Mouse (Mus musculus) midbrain, embryonic 12.5 days (tissue): ENCODE measurements around the gene Mpdu1. TPM values are rescaled to one million over a fixed set of nuclear protein-coding genes. Genes with fewer than 3 reads are reported as not detected.

Experiments used
- ATAC-seq: fragments of 200-750 bp; cut with Nextera tagmentation; 2 replicates; pipeline ENCODE4 v1.8.0; 2017; ENCODE audit warnings: low read depth, moderate TSS enrichment, moderate library complexity; ENCODE audit not compliant: low FRiP score
- H3K27ac ChIP-seq: fragments of 300-500 bp; sonication (generic); replicated peaks from 2 replicates; pipeline ENCODE4 v1.5.1; 2016; ENCODE audit warnings: mild to moderate bottlenecking
- H3K27me3 ChIP-seq: fragments of 300-500 bp; sonication (generic); 2 replicates; pipeline ENCODE4 v1.6.1; 2016; ENCODE audit warnings: mild to moderate bottlenecking
- H3K36me3 ChIP-seq: fragments of 300-500 bp; sonication (generic); 2 replicates; pipeline ENCODE4 v1.6.1; 2016
- H3K4me1 ChIP-seq: fragments of 300-500 bp; sonication (generic); 2 replicates; pipeline ENCODE4 v1.6.1; 2016
- H3K4me2 ChIP-seq: fragments of 300-500 bp; sonication (generic); replicated peaks from 2 replicates; pipeline ENCODE4 v1.6.1; 2016; ENCODE audit warnings: mild to moderate bottlenecking, moderate library complexity
- H3K4me3 ChIP-seq: fragments of 300-500 bp; sonication (generic); 2 replicates; pipeline ENCODE4 v1.5.1; 2016; ENCODE audit warnings: mild to moderate bottlenecking
- H3K9ac ChIP-seq: fragments of 300-500 bp; sonication (generic); replicated peaks from 2 replicates; pipeline ENCODE4 v1.6.1; 2016; ENCODE audit warnings: mild to moderate bottlenecking, moderate library complexity
- H3K9me3 ChIP-seq: fragments of 300-500 bp; sonication (generic); 2 replicates; pipeline ENCODE4 v1.6.1; 2016; ENCODE audit warnings: mild to moderate bottlenecking
- WGBS: fragments of 180-500 bp; shearing (Covaris S2); methylation state at CpG from one replicate; pipeline ENCODE4 v1.1.7; 2016; 5-methylcytosine and 5-hydroxymethylcytosine counted together
- polyA plus RNA-seq: library from polyadenylated mRNA; unstranded; fragments of >200 nt; fragmentation: Nextera tagmentation; extraction: Ambion mirVana; gene quantifications from 2 replicates; pipeline ENCODE4 v1.2.1, GENCODE M21; 2016

The Mpdu1 gene
- polyA plus RNA-seq, 1 experiment from 2014 or later, result 79.4 TPM

DNA sequence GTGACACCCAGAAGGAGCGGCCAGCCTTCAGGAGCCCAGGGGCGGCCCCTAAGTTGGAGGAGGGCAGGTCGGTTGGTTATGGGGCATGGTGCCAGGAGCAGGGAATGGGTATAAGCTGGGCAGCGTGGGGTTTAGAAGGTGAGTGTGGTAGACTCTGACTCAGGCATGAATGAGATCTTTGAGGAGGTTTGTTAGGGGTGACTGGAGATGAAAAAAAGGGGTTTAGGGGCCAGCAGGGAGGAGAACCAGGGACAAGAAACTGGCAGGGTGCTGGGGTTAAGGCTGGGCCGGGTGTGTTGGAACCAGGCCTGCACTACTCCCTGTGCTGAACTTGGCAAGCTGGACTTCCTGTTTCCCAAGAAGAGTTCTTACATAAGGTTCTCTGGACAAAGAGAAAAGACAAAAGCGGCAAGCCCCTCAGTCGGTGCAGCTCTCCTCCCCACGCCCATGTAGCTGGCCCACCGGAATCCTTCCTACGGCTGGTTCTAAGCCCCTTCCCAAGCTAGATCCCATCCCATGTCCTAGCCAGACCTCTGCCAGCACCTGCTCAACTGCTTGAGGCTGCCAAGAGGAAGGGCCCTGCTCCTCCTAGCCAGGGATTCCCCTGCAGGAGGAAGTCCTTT is 23.2 kb upstream of the Mpdu1 start, which contains the start of gene Tnfsf13:
Gene Tnfsf13 (minus strand): TSS at position 259 of the 623 bp plus-strand sequence.
- WGBS, result 58% methylated on average over 10 of the region's 10 CpGs
- H3K27ac ChIP-seq, result no peak within 1 kb of the TSS
- H3K9me3 ChIP-seq, result no peaks in the 10 kb centered on the region
- H3K9ac ChIP-seq, result peak within 1 kb of the TSS; percentile 25; the same call in 1 of the 2 replicates
- no peak within 1 kb of the TSS for H3K4me3 ChIP-seq
- peaks cover 19% of the 10 kb centered on the region; the same call in 1 of the 2 replicates for H3K27me3 ChIP-seq
- H3K4me2 ChIP-seq, result no peak within 1 kb of the TSS
- peaks cover 19% of the 10 kb centered on the region for H3K4me1 ChIP-seq
- H3K36me3 ChIP-seq, result no peaks in the 10 kb centered on the region
- ATAC-seq, result no peak

DNA sequence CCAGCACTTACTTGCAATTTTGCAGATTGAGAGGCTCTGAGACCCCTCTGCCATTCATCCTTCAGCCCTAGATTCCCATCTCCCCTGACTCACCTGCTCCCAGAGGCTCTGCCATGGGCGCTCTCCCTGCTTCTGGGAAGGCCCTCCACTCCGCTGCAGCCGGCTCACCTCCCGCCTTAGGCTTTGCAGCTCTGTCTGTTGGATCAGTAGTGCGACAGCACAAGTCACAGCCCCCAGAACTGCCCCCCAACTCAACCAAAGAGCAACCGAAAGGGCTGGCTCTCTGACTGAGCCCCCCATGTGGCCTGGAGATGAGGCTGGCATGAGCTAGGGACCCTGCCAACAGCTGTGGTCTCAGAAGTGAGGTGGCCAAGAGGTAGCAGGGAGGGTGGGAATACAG is 22.5 kb upstream of the Mpdu1 start:
- WGBS, result 74% methylated on average over 6 of the region's 6 CpGs
- peaks cover 19% of the 10 kb centered on the region; the same call in 1 of the 2 replicates for H3K27me3 ChIP-seq
- no peak overlapping the region for H3K27ac ChIP-seq
- peaks cover 26% of the 10 kb centered on the region for H3K4me1 ChIP-seq
- H3K9ac ChIP-seq, result no peak overlapping the region
- no peak overlapping the region for H3K4me3 ChIP-seq
- no peak for ATAC-seq
- H3K4me2 ChIP-seq, result no peak overlapping the region
- no peaks in the 10 kb centered on the region for H3K9me3 ChIP-seq
- peaks cover 4% of the 10 kb centered on the region for H3K36me3 ChIP-seq

GRCm38 (mm10) chr11:69684128-69684745 is 21.8 kb upstream of the Mpdu1 start:
- ATAC-seq, result no peak
- Histone ChIP-seq H3K36me3 (peaks cover 9% of the 10 kb centered on the region), H3K9ac (no peak overlapping the region), H3K4me2 (no peak overlapping the region), H3K27me3 (peaks cover 19% of the 10 kb centered on the region; the same call in 1 of the 2 replicates), H3K4me1 (peaks cover 31% of the 10 kb centered on the region), H3K4me3 (no peak overlapping the region), H3K9me3 (no peaks in the 10 kb centered on the region), H3K27ac (no peak overlapping the region)
- 81% methylated on average over 12 of the region's 12 CpGs for WGBS

GRCm38 (mm10) chr11:69683576-69683975 is 21.1 kb upstream of the Mpdu1 start:
- Histone ChIP-seq H3K4me1 (peaks cover 32% of the 10 kb centered on the region), H3K4me2 (no peak overlapping the region), H3K36me3 (peaks cover 15% of the 10 kb centered on the region), H3K27ac (no peak overlapping the region), H3K9me3 (no peaks in the 10 kb centered on the region), H3K9ac (no peak overlapping the region; the same call in 1 of the 2 replicates), H3K4me3 (no peak overlapping the region), H3K27me3 (peaks cover 19% of the 10 kb centered on the region; the same call in 1 of the 2 replicates)
- ATAC-seq, result no peak
- WGBS, result 72% methylated on average over 7 of the region's 7 CpGs

DNA sequence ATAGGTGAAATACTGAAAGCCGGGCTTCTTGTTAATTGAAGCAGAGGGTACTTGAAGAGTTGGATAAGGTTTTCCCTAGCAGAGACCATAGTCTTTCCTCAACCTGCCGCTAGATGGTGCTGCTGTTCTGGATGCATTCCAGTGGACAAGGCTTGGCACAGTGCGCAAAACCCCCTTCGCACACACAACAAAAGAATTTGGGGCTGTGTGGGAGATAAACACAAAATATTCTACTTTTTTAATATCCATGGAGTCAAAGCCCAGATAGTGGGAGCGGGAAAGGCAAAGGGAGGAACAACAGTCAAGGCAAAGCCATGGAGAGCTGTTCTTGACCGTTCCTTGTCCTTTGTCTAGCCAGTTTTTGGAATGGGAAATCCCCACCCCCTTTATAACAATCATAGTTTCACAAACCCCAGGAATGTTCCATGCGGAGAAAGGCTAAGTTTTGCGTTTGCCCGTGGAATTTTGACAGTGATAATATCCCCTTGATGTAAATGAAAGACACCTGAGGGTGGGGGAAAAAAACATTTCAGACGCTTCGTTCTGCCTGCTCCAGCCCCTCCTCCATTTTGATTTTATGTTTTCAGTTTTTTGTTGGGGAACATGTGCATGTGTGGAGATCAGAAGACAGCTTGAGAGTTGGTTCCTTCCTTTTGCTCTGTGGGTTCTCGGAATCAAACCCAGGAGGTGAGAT is 20.5 kb upstream of the Mpdu1 start:
- peak overlapping the region; percentile 88; the same call in 1 of the 2 replicates for H3K27ac ChIP-seq
- 23% methylated on average over 12 of the region's 12 CpGs for WGBS
- H3K27me3 ChIP-seq, result peaks cover 19% of the 10 kb centered on the region; the same call in 1 of the 2 replicates
- no peaks in the 10 kb centered on the region for H3K9me3 ChIP-seq
- H3K4me2 ChIP-seq, result peak overlapping the region; percentile 93
- H3K36me3 ChIP-seq, result peaks cover 21% of the 10 kb centered on the region
- ATAC-seq, result no peak
- no peak overlapping the region; the same call in 1 of the 2 replicates for H3K9ac ChIP-seq
- peaks cover 32% of the 10 kb centered on the region for H3K4me1 ChIP-seq
- peak overlapping the region; percentile 81; the same call in 1 of the 2 replicates for H3K4me3 ChIP-seq

- H3K9ac ChIP-seq, result peak overlapping the region; percentile 76
These were observed 19.9 kb upstream of the Mpdu1 start for GRCm38 (mm10) chr11:69682209-69682839.

DNA sequence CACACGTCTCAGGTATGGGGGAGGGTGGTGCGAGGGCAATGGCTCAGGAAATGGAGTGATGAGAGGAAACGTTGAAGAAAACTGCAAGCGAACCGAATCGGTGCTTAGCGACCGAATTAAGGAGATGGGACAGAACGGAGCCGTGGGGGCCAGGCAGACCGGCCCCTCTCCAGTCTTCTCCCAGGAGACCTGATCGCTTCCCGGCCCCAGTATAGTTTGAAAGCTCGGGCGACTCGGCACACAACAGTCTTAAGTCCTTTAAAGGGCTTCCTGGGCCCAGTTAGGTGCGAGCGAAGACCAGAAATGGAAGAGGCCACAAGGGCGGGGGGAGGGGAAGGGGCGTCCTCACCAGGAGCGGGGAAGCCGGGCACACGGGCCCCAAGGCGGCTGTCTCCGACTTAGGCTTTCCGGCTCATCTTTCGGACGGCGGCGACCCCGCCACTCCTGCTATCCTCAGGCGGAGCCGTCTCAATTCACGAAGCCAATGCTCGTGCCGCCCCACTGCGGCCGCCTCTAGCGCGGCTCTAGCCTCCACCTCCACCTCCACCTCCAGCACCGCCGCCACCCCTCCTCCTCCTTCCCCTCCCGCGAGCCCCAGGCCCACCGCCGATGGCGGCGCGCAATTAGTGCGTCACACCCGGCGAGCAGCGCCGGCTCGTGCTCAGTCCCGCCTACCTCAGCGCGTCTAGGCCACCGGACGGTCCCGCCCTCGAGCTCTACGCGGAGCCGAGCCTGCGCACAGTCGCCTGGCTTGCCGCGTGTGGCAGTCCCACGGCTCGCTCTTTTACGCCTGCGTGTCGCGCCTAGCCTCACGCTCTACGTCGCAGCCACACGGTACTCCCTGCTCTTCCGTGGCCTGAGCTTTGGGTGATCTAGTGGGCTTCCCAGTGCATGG is 19.1 kb upstream of the Mpdu1 start, which contains the start of gene Senp3:
Gene Senp3 (minus strand): TSS at position 771 of the 895 bp plus-strand sequence.
- Histone ChIP-seq H3K9me3 (no peaks in the 10 kb centered on the region), H3K27me3 (peaks cover 11% of the 10 kb centered on the region; the same call in 1 of the 2 replicates), H3K36me3 (peaks cover 35% of the 10 kb centered on the region), H3K4me2 (peak within 1 kb of the TSS; percentile 93), H3K27ac (peak within 1 kb of the TSS; percentile 88), H3K4me1 (peaks cover 32% of the 10 kb centered on the region), H3K9ac (peak within 1 kb of the TSS; percentile 76), H3K4me3 (peak within 1 kb of the TSS; percentile 81)
- under 1% methylated on average over 78 of the region's 80 CpGs for WGBS
- peak; percentile 96 for ATAC-seq

More at GRCm38 (mm10) chr11:69682209-69682839, 19.9 kb upstream of the Mpdu1 start:
- Histone ChIP-seq H3K9me3 (no peaks in the 10 kb centered on the region), H3K36me3 (peaks cover 27% of the 10 kb centered on the region), H3K27ac (peak overlapping the region; percentile 88), H3K27me3 (peaks cover 19% of the 10 kb centered on the region; the same call in 1 of the 2 replicates), H3K4me1 (peaks cover 32% of the 10 kb centered on the region), H3K4me3 (peak overlapping the region; percentile 81), H3K4me2 (peak overlapping the region; percentile 93)
- WGBS, result 28% methylated on average over 24 of the region's 24 CpGs
- peak; percentile 18; the same call in 1 of the 2 replicates for ATAC-seq

DNA sequence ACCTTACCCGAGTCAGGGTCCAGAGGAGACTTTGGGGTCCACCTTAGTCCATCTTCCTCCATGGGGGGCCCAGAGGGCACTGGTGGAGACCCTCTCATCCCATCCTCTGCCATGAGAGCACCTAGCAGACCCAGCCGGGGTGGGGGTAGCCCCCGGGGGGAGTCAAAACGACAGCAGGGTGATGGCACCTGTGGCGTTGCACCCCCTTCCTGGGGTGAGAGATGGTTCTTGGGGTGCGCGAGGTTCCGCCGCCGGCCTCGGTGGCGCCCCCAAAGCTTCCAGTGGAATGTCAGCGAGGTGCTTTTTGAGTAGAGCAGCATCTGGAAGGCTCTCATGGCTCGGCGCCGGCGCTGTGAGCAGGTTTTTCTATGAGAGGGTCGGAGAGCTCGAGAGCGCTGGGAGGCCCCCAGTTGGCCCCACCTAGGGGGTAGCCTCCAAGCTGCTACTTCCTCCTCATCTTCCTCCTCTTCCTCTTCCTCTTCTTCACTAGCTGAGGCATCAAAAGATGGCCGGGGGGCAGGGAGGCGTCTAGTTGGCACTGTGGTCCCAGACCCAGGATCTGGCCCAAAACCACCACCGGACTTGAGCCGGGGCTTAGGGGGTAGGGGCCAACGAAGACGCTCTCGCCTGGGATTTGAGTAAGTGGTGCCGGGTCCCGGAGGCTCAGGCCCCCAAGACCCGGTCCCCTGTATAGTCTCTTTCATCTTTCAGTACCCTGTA is 17.9 kb upstream of the Mpdu1 start:
- H3K9ac ChIP-seq, result peak overlapping the region; percentile 76; the same call in 1 of the 2 replicates
- H3K4me2 ChIP-seq, result peak overlapping the region; percentile 93
- peak overlapping the region; percentile 81 for H3K4me3 ChIP-seq
- H3K36me3 ChIP-seq, result peaks cover 47% of the 10 kb centered on the region
- H3K9me3 ChIP-seq, result no peaks in the 10 kb centered on the region
- ATAC-seq, result no peak
- H3K27ac ChIP-seq, result no peak overlapping the region
- H3K27me3 ChIP-seq, result peaks cover 11% of the 10 kb centered on the region; the same call in 1 of the 2 replicates
- WGBS, result 90% methylated on average over 30 of the region's 30 CpGs
- peaks cover 30% of the 10 kb centered on the region for H3K4me1 ChIP-seq

DNA sequence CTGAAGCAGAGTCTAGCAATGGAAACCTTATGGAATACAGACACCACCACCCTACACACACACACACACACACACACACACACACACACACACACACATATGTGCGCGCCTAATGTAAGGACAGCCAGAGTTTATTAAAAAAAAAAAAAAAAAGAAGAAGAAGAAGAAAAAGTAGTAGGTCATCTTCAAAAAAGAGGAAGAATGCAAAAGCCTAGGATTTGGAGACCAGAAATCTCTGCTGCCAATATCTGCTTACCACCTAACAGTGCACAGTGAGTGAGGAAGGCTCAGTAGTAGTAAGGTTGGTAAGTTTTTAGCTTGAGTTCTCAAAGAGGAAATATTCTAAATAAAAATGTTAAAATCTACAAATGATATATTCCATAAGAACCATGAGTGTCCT is 16.7 kb upstream of the Mpdu1 start:
- Histone ChIP-seq H3K27me3 (peaks cover under 1% of the 10 kb centered on the region; the same call in 1 of the 2 replicates), H3K9me3 (no peaks in the 10 kb centered on the region), H3K9ac (no peak overlapping the region), H3K4me2 (no peak overlapping the region), H3K36me3 (peaks cover 58% of the 10 kb centered on the region), H3K27ac (no peak overlapping the region), H3K4me3 (no peak overlapping the region), H3K4me1 (peaks cover 30% of the 10 kb centered on the region)
- 100% methylated on average over 2 of the region's 2 CpGs for WGBS
- no peak for ATAC-seq

- Histone ChIP-seq H3K4me2 (peak within 1 kb of the TSS; percentile 83), H3K27ac (peak within 1 kb of the TSS; percentile 97), H3K36me3 (peaks cover 79% of the 10 kb centered on the region), H3K4me1 (peaks cover 28% of the 10 kb centered on the region), H3K9ac (peak within 1 kb of the TSS; percentile 100), H3K27me3 (no peaks in the 10 kb centered on the region), H3K4me3 (peak within 1 kb of the TSS; percentile 100), H3K9me3 (no peaks in the 10 kb centered on the region)
- ATAC-seq, result peak; percentile 97
- WGBS, result under 1% methylated on average over 36 of the region's 36 CpGs
These were observed 9.8 kb upstream of the Mpdu1 start, which contains the start of gene Eif4a1 for GRCm38 (mm10) chr11:69672211-69672706. TSS of gene Eif4a1 (minus strand) at chr11:69672423.
